Mouse (Mus musculus) kidney, adult 8-10 months (tissue): ENCODE measurements around the gene Dusp1.

Source experiments
- DNase-seq, 2 experiments: peaks; one replicate each; pipeline ENCODE4 v3.0.0; 2022

The Dusp1 gene

GRCm38 (mm10) chr17:26561651-26562181 is at the start of gene Dusp1:
Gene Dusp1, minus strand, starts transcription at chr17:26562128.
- no peak for DNase-seq

- no peak for DNase-seq
Observed at GRCm38 (mm10) chr17:26611328-26611727, 49.4 kb upstream of the Dusp1 start.

GRCm38 (mm10) chr17:26609820-26610219 is 47.9 kb upstream of the Dusp1 start:
- no peak for DNase-seq

- no peak for DNase-seq
Observed at GRCm38 (mm10) chr17:26608877-26609276, 46.9 kb upstream of the Dusp1 start.

GRCm38 (mm10) chr17:26608348-26608747 is 46.4 kb upstream of the Dusp1 start:
- DNase-seq, result no peak

- DNase-seq, result no peak
Observed at GRCm38 (mm10) chr17:26606516-26606915, 44.6 kb upstream of the Dusp1 start.

DNA sequence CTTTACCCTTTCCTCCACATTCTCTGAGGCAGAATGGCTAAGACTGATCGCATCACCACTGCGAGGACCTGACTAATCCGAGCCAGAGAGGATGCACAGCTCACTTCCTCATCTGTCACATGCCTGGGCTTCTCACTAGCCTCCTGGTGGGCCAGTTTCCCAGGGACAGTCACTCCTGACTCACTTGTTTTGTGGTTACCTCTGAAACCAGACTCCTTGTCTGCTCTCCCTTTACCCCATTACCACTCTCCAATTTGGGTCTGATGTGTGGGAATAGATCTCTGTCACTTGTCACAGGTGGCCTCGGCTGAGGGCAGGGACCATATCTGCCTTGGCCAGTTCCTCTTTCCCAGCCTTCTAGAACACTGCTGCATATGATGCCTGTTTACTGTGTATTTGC is 43.7 kb upstream of the Dusp1 start:
- no peak for DNase-seq

DNA sequence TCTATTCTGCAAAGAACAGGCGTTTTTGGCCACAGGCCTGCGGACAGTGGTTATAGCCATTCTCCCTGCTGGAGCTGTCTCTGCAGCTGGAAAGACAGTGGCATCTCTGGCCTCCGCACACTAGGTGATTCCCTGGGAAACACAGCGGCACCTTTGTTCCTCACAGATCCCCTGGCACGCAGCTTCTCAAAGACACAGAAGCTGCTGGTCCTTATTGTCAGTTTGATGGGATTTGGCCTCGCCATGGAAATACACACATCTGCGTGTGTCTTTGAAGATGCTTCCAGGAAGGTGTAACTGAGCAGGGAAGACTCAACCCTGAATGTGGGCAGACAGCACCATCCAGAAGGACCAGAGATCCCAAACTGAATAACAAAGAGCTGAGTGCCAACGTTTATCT is 41.4 kb upstream of the Dusp1 start:
- DNase-seq, result no peak

- DNase-seq, result peak; percentile 74 to 81
Observed at GRCm38 (mm10) chr17:26602371-26602885, 40.5 kb upstream of the Dusp1 start.

DNA sequence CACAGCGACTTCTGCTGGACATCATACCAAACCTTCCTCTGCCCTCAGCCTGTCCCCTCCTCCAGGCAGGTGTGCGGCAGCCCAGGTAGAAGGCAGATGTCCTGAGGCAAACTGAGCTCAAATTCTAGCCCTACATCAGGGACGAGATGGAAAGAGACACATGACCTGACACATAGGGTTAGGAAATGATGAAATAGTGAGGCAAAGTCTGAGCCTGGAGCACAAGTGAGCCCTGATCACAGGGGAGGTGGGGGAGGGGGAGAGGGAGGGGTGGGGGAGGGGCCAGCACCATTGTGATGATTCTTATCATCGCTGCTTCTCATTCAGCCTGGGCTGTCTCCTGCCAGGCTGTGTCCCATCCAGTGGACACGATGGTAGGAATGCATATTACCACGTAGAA is 40.0 kb upstream of the Dusp1 start:
- DNase-seq, result no peak

GRCm38 (mm10) chr17:26601514-26601913 is 39.6 kb upstream of the Dusp1 start:
- no peak for DNase-seq

DNA sequence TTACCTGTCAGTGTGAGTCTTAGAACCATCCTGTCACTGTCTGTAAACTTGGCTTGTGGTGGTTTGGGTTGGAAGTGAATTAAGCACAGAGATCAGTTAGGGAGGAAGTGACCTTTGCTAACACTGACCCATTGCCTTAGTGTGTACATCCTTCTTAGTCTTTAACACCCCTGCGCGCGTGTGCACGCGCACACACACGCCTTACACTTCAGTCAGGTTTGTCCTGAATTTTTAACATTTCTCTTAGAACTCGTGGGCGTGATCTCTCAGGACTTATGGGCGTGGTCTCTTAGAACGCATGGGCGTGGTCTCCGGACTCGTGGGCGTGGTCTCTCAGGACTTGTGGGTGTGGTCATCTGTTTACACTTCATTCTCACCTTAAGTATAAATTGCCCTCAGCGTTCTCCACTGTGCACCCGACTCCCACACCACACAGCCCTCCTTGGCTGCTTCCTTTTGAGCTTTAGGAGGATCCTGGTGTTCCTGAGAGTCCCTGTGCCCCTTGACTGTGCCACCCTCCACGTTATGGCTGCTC is 39.1 kb upstream of the Dusp1 start:
- no peak for DNase-seq

DNA sequence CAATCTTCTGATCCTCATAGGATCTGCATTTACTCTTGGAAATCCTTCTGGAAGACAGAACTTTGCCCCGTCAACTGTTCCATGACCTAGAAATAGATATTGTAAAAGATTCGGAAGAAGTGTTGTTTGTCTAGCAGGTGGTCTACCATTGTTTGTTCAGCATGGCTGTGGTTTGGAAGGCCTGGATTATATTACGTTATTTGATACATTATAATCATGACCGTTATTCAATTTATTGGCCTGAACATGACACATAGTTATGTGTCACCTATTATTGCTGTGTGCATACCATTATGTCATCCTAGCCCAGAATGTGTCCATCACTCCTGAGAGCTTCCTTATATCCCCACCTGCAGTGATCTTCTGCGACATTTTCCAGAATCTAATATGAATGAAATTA is 36.9 kb upstream of the Dusp1 start:
- no peak for DNase-seq

DNA sequence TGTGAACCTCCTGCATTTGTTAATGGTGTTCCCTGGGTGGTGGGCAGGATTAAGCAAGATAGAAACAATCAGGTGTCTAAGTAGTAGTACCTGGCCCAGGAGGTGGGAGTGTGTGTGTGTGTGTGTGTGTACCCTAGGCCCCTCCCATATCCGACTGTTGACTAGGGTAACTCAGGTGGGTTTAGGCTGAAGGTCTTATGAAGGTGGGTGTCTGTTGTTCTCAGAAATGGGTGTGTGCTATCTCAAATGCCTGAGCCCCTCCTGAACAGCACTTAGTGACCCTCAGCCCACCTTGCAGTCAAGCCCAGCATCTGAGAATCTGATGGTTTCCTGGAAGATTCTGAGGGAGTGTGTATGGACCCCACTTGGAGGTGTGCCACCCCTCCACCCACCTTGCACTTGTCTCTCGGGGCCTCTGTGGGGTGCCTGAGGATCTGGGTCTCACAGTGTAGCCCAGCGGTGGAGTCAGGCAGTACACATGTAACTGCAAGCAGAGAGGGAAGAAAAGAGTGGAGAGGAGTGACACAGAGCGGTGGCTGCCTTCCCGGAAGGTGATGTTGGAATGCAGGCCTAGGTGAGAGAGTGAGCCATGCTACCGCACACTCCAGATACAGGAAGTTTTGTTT is 35.0 kb upstream of the Dusp1 start:
- DNase-seq, result no peak

DNA sequence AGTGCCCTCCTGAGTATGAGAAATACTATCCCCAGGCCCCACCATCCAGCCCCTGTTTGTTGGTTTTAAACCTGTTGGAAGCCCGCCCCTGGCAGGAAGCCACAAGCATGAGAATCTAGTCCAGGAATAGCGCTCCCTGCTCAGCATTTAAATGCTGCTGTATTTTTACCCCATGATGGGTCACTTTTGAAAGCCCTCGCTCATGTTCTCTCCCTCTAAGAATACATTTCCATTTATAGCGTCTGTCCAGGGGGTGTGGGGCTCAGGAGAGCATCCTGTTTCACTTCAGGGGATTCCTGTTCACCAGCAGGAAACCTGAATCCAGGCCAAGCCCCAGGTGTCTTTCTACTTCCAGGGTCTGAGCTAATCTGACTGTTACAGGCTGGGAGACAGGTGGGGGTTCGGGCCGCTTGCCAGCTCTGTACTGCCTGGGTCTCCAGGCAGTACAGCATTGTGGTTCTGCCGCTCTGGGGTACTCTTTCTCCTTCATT is 34.3 kb upstream of the Dusp1 start:
- peak; percentile 40 to 67 for DNase-seq

DNA sequence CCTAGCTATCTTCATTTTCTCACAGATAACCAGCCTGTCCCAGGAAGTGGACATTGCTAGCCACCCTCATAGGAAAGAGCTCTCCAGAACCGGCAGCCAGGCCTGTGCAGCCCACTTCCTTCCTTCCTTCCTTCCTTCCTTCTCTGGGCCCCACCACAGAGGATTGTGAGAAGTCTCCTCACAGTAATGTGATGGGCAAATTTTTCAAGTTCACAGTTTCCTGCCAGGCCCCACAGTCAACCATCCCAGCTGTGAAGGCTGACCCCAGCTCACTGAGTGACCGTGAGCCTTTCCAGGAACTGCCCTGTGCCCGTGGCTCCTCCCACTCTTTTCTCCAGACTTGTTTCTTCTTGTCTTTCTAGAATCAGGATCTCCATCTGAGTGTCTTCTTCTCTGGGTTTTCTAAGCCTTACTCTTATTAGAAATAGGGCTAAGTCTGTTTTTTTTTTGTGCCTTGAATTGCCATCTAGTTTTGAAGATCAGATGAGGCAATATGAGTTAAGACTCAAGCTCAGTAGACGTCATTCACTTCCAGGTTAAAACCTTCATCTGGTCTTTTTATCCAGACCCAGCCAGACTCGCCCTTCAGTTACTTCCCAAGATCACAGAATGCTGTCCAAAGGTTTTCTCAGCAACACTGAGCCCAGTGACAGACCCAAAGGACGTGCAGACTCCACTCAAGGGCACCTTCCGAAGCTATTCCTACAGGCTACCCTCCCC is 33.7 kb upstream of the Dusp1 start:
- DNase-seq, result no peak

DNA sequence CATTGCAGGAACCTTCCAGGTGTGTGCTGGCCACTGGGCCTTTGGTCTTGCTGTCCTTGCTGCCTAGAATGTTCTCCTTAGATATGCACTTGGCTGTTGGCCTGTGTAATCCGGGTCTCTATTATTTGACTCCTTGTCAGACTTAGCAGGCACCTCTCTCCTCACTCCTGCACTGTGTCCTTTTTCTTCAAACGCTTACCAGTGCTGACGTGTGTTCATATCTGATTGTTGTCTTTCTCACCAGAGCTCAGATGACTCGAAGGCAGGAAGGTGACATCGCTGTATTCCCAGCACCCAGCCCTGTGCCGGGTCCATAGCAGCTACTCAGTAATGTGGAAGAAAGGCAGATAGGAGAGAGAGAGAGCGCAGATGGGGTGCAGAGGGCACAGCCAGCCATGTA is 33.0 kb upstream of the Dusp1 start:
- DNase-seq, result no peak

DNA sequence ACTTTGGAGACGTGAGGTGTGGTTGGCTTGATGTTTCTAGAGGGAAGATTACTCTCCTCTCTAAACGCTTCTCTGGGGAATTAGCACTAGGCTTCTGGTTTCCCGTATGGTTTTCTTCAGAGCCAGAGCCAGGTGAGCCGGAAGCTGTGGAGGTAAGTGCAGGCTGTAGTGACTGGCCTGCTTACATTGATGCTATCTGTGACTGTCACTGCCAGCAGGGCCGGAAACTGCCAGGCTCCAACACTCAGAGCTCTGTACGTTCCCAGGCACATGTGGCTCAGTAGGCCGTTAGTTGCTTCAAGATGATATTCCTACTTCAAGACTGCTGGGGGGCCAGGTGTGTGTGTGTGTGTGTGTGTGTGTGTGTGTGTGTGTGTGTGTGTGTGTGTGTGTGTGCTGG is 32.2 kb upstream of the Dusp1 start:
- no peak for DNase-seq

DNA sequence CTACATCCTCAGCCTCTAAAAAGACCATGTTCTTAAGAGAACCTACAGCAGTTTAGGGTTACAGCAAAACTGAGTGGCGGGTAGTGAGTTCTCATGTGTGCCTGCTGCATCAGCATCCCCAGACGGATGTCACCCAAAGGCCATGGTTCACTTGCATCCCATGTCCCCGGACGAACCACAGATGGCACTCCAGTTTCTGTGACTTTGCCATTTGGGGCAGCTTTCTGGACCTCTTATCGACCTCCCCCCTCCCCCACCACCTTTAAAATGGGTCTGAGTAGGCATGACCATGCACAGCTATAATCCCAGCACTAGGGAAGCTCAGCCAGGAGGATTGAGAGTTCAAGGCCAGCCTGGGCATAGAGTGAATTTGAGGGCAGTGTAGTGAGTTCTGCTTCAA is 31.3 kb upstream of the Dusp1 start:
- DNase-seq, result no peak

GRCm38 (mm10) chr17:26592510-26592909 is 30.6 kb upstream of the Dusp1 start:
- no peak for DNase-seq

- DNase-seq, result no peak
Observed at GRCm38 (mm10) chr17:26587961-26588487, 26.1 kb upstream of the Dusp1 start.

DNA sequence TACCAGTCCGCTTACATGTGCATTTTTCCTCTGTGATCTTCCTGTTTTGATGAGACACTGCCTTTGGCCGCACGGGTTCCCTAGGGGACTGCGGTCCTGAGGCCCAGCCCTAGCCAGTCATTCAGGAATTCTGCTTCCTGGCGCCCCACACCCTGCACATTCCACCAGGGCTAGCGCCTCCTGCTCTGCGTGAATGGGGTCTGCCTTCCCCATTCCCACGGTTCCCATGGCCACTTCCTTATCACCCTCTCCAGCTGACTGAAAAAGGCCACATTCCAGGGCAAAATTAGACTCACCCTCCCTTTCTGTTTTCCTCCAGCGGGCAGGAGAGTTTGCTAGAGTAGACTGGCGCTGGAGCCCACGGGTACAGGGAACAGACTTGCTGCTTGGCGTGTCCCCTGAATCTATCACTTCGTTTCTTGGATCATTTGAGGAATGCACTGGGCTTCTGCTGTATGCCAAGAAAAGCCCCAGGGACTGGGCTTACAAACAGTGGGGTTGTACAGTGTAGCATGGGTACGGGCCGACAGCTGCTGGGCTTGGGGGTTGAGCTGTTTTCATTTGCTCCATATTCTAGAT is 22.7 kb upstream of the Dusp1 start:
- peak; percentile 77 to 87 for DNase-seq

GRCm38 (mm10) chr17:26584063-26584462 is 22.1 kb upstream of the Dusp1 start:
- DNase-seq, result peak; percentile 68 to 71
